Mouse (Mus musculus): ENCODE results near the gene Cep63. TPM values are rescaled to one million over a fixed set of nuclear protein-coding genes. Genes with fewer than 3 reads are reported as not detected.

The Cep63 gene
- total and polyA plus RNA-seq, 2 experiments from 2014 or later = 5.2 to 45.3 TPM

DNA sequence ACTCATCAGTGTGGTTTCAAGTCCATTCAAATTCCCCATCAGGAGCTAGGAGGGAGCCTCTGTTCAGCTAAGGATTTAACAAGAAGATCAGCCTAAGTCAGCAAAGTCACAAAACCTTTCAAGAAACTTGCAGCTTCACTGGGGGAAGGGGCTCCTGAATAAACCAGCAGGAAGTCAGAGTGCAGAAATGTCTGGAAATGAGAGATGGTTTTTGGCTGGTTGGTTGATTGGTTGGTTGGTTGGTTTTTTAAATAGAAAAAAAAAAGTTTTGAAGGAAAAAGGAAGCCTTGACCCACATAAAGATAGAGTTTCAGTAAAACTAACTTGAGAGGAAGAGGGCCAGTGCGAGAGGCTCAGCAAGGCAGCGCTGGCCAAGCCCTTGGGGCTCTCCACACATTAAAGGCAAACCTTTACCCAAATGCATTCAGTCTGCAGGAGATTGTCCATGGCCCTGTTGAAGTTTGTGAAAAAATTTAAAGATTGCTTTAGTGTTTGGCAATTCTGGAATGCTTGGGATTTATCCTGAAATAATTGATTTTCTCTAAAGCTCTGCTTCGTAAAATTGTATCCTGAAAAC, 18.9 kb upstream of the Cep63 start:
- Histone ChIP-seq H3K36me3 (replicated peaks; ENCODE audit: control insufficient read depth, insufficient read depth, low read length) (no peaks in the 10 kb centered on the region), H3K4me3 (ENCODE audit: low read depth, low read length) (no peak overlapping the region), H3K27ac (ENCODE audit: low read depth) (peak overlapping the region; percentile 26; the same call in 1 of the 2 replicates), H3K27me3 (ENCODE audit: control insufficient read depth, insufficient read depth, low read length) (no peaks in the 10 kb centered on the region), H3K4me1 (ENCODE audit: control insufficient read depth, insufficient read depth) (peaks cover 21% of the 10 kb centered on the region), H3K9me3 (replicated peaks; ENCODE audit: control insufficient read depth, low read length) (no peaks in the 10 kb centered on the region), H3K9ac (replicated peaks; ENCODE audit: low read depth, low read length) (no peak overlapping the region), H3K4me2 (ENCODE audit: low read depth, low read length) (no peak overlapping the region)
- TF ChIP-seq CTCF (IDR thresholded peaks at IDR 0.05; ENCODE audit: low read depth) (no peak), EP300 (IDR thresholded peaks at IDR 0.05; ENCODE audit: low read depth) (no peak)
- no peak for ATAC-seq (ENCODE audit: insufficient read depth, low read depth)
- WGBS = 74% methylated on average over 3 of the region's 3 CpGs
- DNase-seq (ENCODE audit: low spot score) = no peak

DNA sequence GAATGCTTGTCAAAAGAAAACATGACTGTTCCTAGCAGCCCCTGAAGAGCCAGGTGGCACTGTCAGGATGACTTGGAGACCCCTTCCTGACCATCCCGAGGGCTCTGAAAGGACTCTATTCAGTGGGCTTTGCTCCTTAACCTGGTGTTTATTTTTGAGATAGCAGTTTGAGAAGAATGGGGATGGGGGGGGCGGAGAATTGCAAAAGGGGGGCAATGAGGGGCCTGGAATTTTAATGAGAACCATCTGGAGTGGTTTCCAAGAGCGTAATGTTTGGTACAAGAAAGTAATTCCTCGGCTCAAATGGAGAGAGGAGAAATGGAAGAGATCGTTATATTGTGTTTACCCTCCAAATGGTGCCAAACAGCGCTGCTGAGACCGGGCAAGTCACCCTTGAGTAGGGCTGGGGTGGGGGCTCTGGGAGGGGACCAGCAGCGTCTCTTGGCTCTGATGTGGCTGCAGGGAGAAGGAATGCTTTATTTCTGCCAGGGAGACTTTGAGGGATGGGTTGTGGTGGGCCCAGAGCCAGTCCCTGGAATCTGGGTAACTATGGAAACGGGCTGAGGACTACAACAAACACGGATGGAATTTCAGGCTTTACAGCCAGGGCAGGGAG, 17.3 kb upstream of the Cep63 start:
- H3K4me1 ChIP-seq (ENCODE audit: control insufficient read depth, insufficient read depth) = peaks cover 31% of the 10 kb centered on the region
- H3K9me3 ChIP-seq (replicated peaks; ENCODE audit: control insufficient read depth, low read length) = no peaks in the 10 kb centered on the region
- peak overlapping the region; percentile 46 for H3K4me2 ChIP-seq (ENCODE audit: low read depth, low read length)
- no peaks in the 10 kb centered on the region for H3K27me3 ChIP-seq (ENCODE audit: control insufficient read depth, insufficient read depth, low read length)
- H3K9ac ChIP-seq (replicated peaks; ENCODE audit: low read depth, low read length) = no peak overlapping the region
- 0 out of 2 replicates have a peak overlapping the region, but pooled peaks have one; percentile 10 for H3K4me3 ChIP-seq (ENCODE audit: low read depth, low read length)
- peak; percentile 73 for ATAC-seq (ENCODE audit: insufficient read depth, low read depth)
- peak overlapping the region; percentile 68 for H3K27ac ChIP-seq (ENCODE audit: low read depth)
- no peak for TF ChIP-seq EP300 (IDR thresholded peaks at IDR 0.05; ENCODE audit: low read depth)
- no peak for TF ChIP-seq CTCF (IDR thresholded peaks at IDR 0.05; ENCODE audit: low read depth)
- no peaks in the 10 kb centered on the region for H3K36me3 ChIP-seq (replicated peaks; ENCODE audit: control insufficient read depth, insufficient read depth, low read length)
- 14% methylated on average over 10 of the region's 10 CpGs for WGBS
- peak; percentile 86 for DNase-seq (ENCODE audit: low spot score)

DNA sequence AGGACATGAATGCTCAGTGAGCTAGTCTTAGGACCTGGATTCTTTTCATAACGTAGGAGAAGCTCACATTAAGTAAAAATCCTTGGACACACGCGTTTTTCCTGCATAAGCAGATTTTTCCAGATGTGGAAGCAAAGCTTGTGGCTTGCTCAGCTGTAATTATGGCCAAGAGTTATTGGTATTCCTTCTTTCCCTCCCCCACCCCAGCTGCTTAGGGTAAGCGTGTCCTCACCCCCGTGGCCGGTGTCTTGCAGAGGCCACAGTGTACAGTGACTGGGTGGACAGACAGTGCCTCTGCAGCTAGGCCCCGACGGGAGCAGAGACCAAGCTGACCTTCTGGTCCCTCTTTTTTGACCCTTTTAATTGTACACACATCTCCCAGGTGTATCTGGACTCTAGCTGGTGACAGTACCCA, 16.7 kb upstream of the Cep63 start:
- Histone ChIP-seq H3K4me3 (ENCODE audit: low read depth, low read length) (no peak overlapping the region), H3K4me1 (ENCODE audit: control insufficient read depth, insufficient read depth) (peaks cover 31% of the 10 kb centered on the region), H3K27ac (ENCODE audit: low read depth) (peak overlapping the region; percentile 68), H3K4me2 (ENCODE audit: low read depth, low read length) (0 out of 2 replicates have a peak overlapping the region, but pooled peaks have one; percentile 46), H3K36me3 (replicated peaks; ENCODE audit: control insufficient read depth, insufficient read depth, low read length) (no peaks in the 10 kb centered on the region), H3K27me3 (ENCODE audit: control insufficient read depth, insufficient read depth, low read length) (no peaks in the 10 kb centered on the region), H3K9ac (replicated peaks; ENCODE audit: low read depth, low read length) (no peak overlapping the region), H3K9me3 (replicated peaks; ENCODE audit: control insufficient read depth, low read length) (no peaks in the 10 kb centered on the region)
- no peak for TF ChIP-seq CTCF (IDR thresholded peaks at IDR 0.05; ENCODE audit: low read depth)
- no peak for TF ChIP-seq EP300 (IDR thresholded peaks at IDR 0.05; ENCODE audit: low read depth)
- no peak for DNase-seq (ENCODE audit: low spot score)
- WGBS = 40% methylated on average over 8 of the region's 8 CpGs
- ATAC-seq (ENCODE audit: insufficient read depth, low read depth) = peak; percentile 55

DNA sequence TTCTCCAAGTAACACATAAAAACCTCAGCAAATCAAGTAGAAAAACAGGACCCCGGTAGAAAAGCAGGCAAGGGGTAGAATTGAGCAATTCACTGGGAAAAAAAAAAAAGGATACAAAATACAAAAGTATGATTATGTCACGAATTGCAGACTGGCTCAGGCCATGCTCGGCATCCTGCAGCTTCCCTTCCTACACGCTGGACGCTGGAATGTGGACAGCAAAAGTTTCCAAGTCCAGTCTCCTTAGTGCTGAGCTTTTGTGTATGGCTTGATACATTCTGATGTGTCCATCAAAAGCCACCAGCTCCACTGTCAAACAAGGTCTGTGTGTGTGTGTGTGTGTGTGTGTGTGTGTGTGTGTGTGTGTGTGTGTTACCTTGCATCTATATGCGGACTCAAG, 15.2 kb upstream of the Cep63 start:
- H3K36me3 ChIP-seq (replicated peaks; ENCODE audit: control insufficient read depth, insufficient read depth, low read length) = no peaks in the 10 kb centered on the region
- ATAC-seq (ENCODE audit: insufficient read depth, low read depth) = no peak
- no peak overlapping the region for H3K4me2 ChIP-seq (ENCODE audit: low read depth, low read length)
- H3K4me1 ChIP-seq (ENCODE audit: control insufficient read depth, insufficient read depth) = peaks cover 31% of the 10 kb centered on the region
- H3K9ac ChIP-seq (replicated peaks; ENCODE audit: low read depth, low read length) = no peak overlapping the region
- H3K4me3 ChIP-seq (ENCODE audit: low read depth, low read length) = no peak overlapping the region
- H3K27ac ChIP-seq (ENCODE audit: low read depth) = no peak overlapping the region
- peak; percentile 57 for DNase-seq (ENCODE audit: low spot score)
- TF ChIP-seq CTCF (IDR thresholded peaks at IDR 0.05; ENCODE audit: low read depth) (no peak), EP300 (IDR thresholded peaks at IDR 0.05; ENCODE audit: low read depth) (no peak)
- no peaks in the 10 kb centered on the region for H3K9me3 ChIP-seq (replicated peaks; ENCODE audit: control insufficient read depth, low read length)
- H3K27me3 ChIP-seq (ENCODE audit: control insufficient read depth, insufficient read depth, low read length) = no peaks in the 10 kb centered on the region
- 58% methylated on average over 6 of the region's 6 CpGs for WGBS

DNA sequence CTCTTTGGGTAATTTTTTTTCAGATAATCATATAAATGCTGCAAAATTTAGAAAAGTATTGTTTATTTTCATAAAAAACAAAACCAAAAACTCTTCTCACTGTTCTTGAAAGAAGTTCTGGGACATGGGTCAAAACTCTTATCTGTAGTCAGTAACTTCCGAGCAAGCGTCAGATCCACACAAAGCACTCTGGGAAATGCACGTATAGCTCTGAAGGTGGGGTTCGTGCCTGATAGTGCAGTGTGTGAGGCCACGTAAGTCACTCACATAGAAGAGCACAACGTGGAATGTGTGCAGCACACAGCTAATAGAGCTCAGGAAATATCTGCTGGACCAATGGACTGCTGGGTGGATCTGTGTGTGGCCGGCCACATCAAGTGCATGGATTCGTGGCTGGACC, 13.2 kb upstream of the Cep63 start:
- Histone ChIP-seq H3K27me3 (ENCODE audit: control insufficient read depth, insufficient read depth, low read length) (no peaks in the 10 kb centered on the region), H3K36me3 (replicated peaks; ENCODE audit: control insufficient read depth, insufficient read depth, low read length) (no peaks in the 10 kb centered on the region), H3K9me3 (replicated peaks; ENCODE audit: control insufficient read depth, low read length) (no peaks in the 10 kb centered on the region), H3K4me1 (ENCODE audit: control insufficient read depth, insufficient read depth) (peaks cover 30% of the 10 kb centered on the region), H3K27ac (ENCODE audit: low read depth) (peak overlapping the region; percentile 30; the same call in 1 of the 2 replicates), H3K4me2 (ENCODE audit: low read depth, low read length) (no peak overlapping the region), H3K4me3 (ENCODE audit: low read depth, low read length) (no peak overlapping the region), H3K9ac (replicated peaks; ENCODE audit: low read depth, low read length) (no peak overlapping the region)
- TF ChIP-seq CTCF (IDR thresholded peaks at IDR 0.05; ENCODE audit: low read depth) (no peak), EP300 (IDR thresholded peaks at IDR 0.05; ENCODE audit: low read depth) (no peak)
- WGBS = 50% methylated on average over 8 of the region's 8 CpGs
- ATAC-seq (ENCODE audit: insufficient read depth, low read depth) (no peak), DNase-seq (ENCODE audit: low spot score) (no peak)
